18 mouse cellular contexts compared by ENCODE assay signal in genomic region chr11:100137693-100138092, GRCm38 (mm10). TPM values are rescaled to one million over a fixed set of nuclear protein-coding genes. Genes with fewer than 3 reads are reported as not detected.
DNase-seq lines count a peak whose midpoint lies in the region; ATAC-seq and TF ChIP-seq lines count a peak whose summit lies in the region.
"Had no signal": no experiment of that assay in that cellular context is flagged by ENCODE, and none has a peak within 500 bp of the region (broad histone marks: within the 10 kb centered on the region; RNA-seq: fewer than 3 reads in every experiment).

No protein-coding gene starts in this region.

- H3K36me3 ChIP-seq in forebrain, embryonic 10.5 days (replicated peaks): no peaks in the 10 kb centered on the region
- H3K36me3 ChIP-seq in forebrain, embryonic 12.5 days (replicated peaks): no peaks in the 10 kb centered on the region
- H3K36me3 ChIP-seq in small intestine, adult 2 months (ENCODE audit: control insufficient read depth, insufficient read depth, low read length): peaks cover 31% of the 10 kb centered on the region
- H3K36me3 ChIP-seq: midbrain, embryonic 12.5 days had no signal

- H3K4me3 ChIP-seq in forebrain, embryonic 10.5 days: no peak overlapping the region
- no peak overlapping the region for H3K4me3 ChIP-seq in forebrain, embryonic 12.5 days (replicated peaks)
- H3K4me3 ChIP-seq in small intestine, adult 2 months (ENCODE audit: low read depth, low read length): no peak overlapping the region
- H3K4me3 ChIP-seq: midbrain, embryonic 12.5 days had no signal

- peaks cover 44% of the 10 kb centered on the region for H3K4me1 ChIP-seq in forebrain, embryonic 10.5 days
- H3K4me1 ChIP-seq in forebrain, embryonic 12.5 days: peaks cover 24% of the 10 kb centered on the region
- peaks cover 36% of the 10 kb centered on the region for H3K4me1 ChIP-seq in small intestine, adult 2 months (ENCODE audit: control insufficient read depth, insufficient read depth, insufficient read length, low read length)

- no peaks in the 10 kb centered on the region; the same call in 1 of the 2 replicates for H3K27me3 ChIP-seq in forebrain, embryonic 10.5 days (ENCODE audit: poor library complexity, severe bottlenecking)
- H3K27me3 ChIP-seq in forebrain, embryonic 12.5 days: peaks cover 10% of the 10 kb centered on the region; the same call in 1 of the 2 replicates
- H3K27me3 ChIP-seq in small intestine, adult 2 months (ENCODE audit: control insufficient read depth, insufficient read depth, low read length): no peaks in the 10 kb centered on the region

- no peak overlapping the region for H3K4me2 ChIP-seq in forebrain, embryonic 12.5 days
- H3K4me2 ChIP-seq: midbrain, embryonic 12.5 days had no signal

- 50% methylated on average over 5 of the region's 5 CpGs for WGBS in forebrain, embryonic 10.5 days
- 39% methylated on average over 5 of the region's 5 CpGs for WGBS in forebrain, embryonic 12.5 days
- 14% methylated on average over 5 of the region's 5 CpGs for WGBS in small intestine, adult 2 months

- no peak overlapping the region for H3K9ac ChIP-seq in forebrain, embryonic 12.5 days
- H3K9ac ChIP-seq: liver, embryonic 14.5 days; midbrain, embryonic 12.5 days had no signal

- no peaks in the 10 kb centered on the region for H3K9me3 ChIP-seq in forebrain, embryonic 10.5 days
- H3K9me3 ChIP-seq in forebrain, embryonic 12.5 days: no peaks in the 10 kb centered on the region
- H3K9me3 ChIP-seq: midbrain, embryonic 12.5 days had no signal

- TF ChIP-seq POLR2A in brain, embryonic 14.5 days (IDR thresholded peaks at IDR 0.05; ENCODE audit: borderline replicate concordance, extremely low read depth, insufficient read depth, insufficient read length, poor library complexity, severe bottlenecking): no peak
- TF ChIP-seq POLR2A in small intestine, adult 2 months (IDR thresholded peaks at IDR 0.05; ENCODE audit: low read depth, low read length): 0 out of 2 replicates have a peak, but pooled peaks have one; percentile 15

- no peak for TF ChIP-seq CTCF in brain, embryonic 14.5 days (IDR thresholded peaks at IDR 0.05; ENCODE audit: borderline replicate concordance, extremely low read depth, insufficient read depth, insufficient read length)
- TF ChIP-seq CTCF in small intestine, adult 2 months (IDR thresholded peaks at IDR 0.05; ENCODE audit: extremely low read depth, insufficient read length, insufficient replicate concordance, low read depth, low read length): no peak

- no peak for DNase-seq in forebrain, embryonic 10.5 days (ENCODE audit: extremely low spot score, low spot score)
- peak; percentile 44 to 56 for DNase-seq in kidney, postnatal 4 days
- DNase-seq in kidney, postnatal 36 days: no peak
- peak; percentile 76 for DNase-seq in brain, embryonic 14.5 days (ENCODE audit: low read depth)
- DNase-seq in adrenal gland, postnatal 36 days: no peak
- no peak for DNase-seq in gastrocnemius, postnatal 10 days
- DNase-seq: cerebellum, postnatal 14 days; kidney, adult 2 months; layer of hippocampus, postnatal 36 days; thymus, postnatal 25 days had no signal

- H3K27ac ChIP-seq in forebrain, embryonic 10.5 days: peak overlapping the region; percentile 60
- no peak overlapping the region for H3K27ac ChIP-seq in forebrain, embryonic 12.5 days
- peak overlapping the region; percentile 77 for H3K27ac ChIP-seq in small intestine, adult 2 months (ENCODE audit: insufficient read depth, low read depth, low read length)
- H3K27ac ChIP-seq: liver, embryonic 14.5 days; midbrain, embryonic 12.5 days had no signal

- no peak for ATAC-seq in forebrain, embryonic 12.5 days (ENCODE audit: low FRiP score)

RNA-seq across cellular contexts. Expression of gene Krt15, which starts 2.0 kb away (rescaled TPM):
- polyA plus RNA-seq in forebrain, embryonic 10.5 days (2016; fragmentation: Nextera tagmentation; extraction: Ambion mirVana): 0.55 and 0.77 TPM in 2 replicates
- polyA plus RNA-seq in forebrain, embryonic 12.5 days (2016; fragmentation: Nextera tagmentation; extraction: Ambion mirVana): 2.4 and 6.0 TPM in 2 replicates
- 12.2 and 14.4 TPM in 2 replicates for polyA plus RNA-seq in brain, embryonic 14.5 days (2012; rRNA removed)
- polyA plus RNA-seq in small intestine, adult 2 months (2012; rRNA removed): 0.32 and 1.1 TPM in 2 replicates
- total RNA-seq in adrenal gland, postnatal 36 days (2021): not detected
- not detected for total RNA-seq in gastrocnemius, postnatal 10 days (2021)
- total RNA-seq: gastrocnemius, adult 8-10 months; heart, postnatal 25 days had no signal

RNA-seq across cellular contexts. Expression of gene Krt19, which starts 10.8 kb away (rescaled TPM):
- 5.3 and 5.4 TPM in 2 replicates for polyA plus RNA-seq in forebrain, embryonic 10.5 days (2016; fragmentation: Nextera tagmentation; extraction: Ambion mirVana)
- polyA plus RNA-seq in forebrain, embryonic 12.5 days (2016; fragmentation: Nextera tagmentation; extraction: Ambion mirVana): 2.0 and 2.7 TPM in 2 replicates
- 5.4 and 6.3 TPM in 2 replicates for polyA plus RNA-seq in brain, embryonic 14.5 days (2012; rRNA removed)
- polyA plus RNA-seq in small intestine, adult 2 months (2012; rRNA removed): 1,218 and 2,324 TPM in 2 replicates
- 1 to 10 TPM; 3.9 to 6.8 TPM for total RNA-seq in adrenal gland, postnatal 36 days (2021)
- total RNA-seq in gastrocnemius, postnatal 10 days (2021): 1 to 10 TPM in 1 of 2 experiments, under 1 TPM in 1; 0.45 to 1.4 TPM

RNA-seq across cellular contexts. Expression of gene Krt13, which starts 16.3 kb away (rescaled TPM):
- not detected in 2 replicates for polyA plus RNA-seq in forebrain, embryonic 10.5 days (2016; fragmentation: Nextera tagmentation; extraction: Ambion mirVana)
- polyA plus RNA-seq in forebrain, embryonic 12.5 days (2016; fragmentation: Nextera tagmentation; extraction: Ambion mirVana): not detected in 2 replicates
- not detected in 2 replicates for polyA plus RNA-seq in brain, embryonic 14.5 days (2012; rRNA removed)
- polyA plus RNA-seq in small intestine, adult 2 months (2012; rRNA removed): 1.0 TPM in 1 of 2 replicates, not detected in the other
- total RNA-seq in adrenal gland, postnatal 36 days (2021): not detected
- total RNA-seq in gastrocnemius, postnatal 10 days (2021): not detected
- total RNA-seq: gastrocnemius, adult 8-10 months; heart, postnatal 25 days; layer of hippocampus, postnatal 36 days had no signal
- polyA plus RNA-seq: kidney, adult 2 months; limb, embryonic 11.5 days; midbrain, embryonic 12.5 days had no signal

RNA-seq across cellular contexts. Expression of gene Krt36, which starts 32.3 kb away (rescaled TPM):
- not detected in 2 replicates for polyA plus RNA-seq in forebrain, embryonic 10.5 days (2016; fragmentation: Nextera tagmentation; extraction: Ambion mirVana)
- polyA plus RNA-seq in forebrain, embryonic 12.5 days (2016; fragmentation: Nextera tagmentation; extraction: Ambion mirVana): not detected in 2 replicates
- polyA plus RNA-seq in brain, embryonic 14.5 days (2012; rRNA removed): not detected in 2 replicates
- polyA plus RNA-seq in small intestine, adult 2 months (2012; rRNA removed): not detected in 2 replicates
- under 1 TPM; 0.16 to 0.36 TPM for total RNA-seq in adrenal gland, postnatal 36 days (2021)
- total RNA-seq in gastrocnemius, postnatal 10 days (2021): not detected
- total RNA-seq: gastrocnemius, adult 8-10 months; heart, postnatal 25 days; layer of hippocampus, postnatal 36 days; neutrophil, adult 5-6 weeks had no signal
- polyA plus RNA-seq: liver, embryonic 14.5 days; midbrain, embryonic 12.5 days had no signal

RNA-seq across cellular contexts. Expression of gene Krt35, which starts 41.7 kb away (rescaled TPM):
- polyA plus RNA-seq in forebrain, embryonic 10.5 days (2016; fragmentation: Nextera tagmentation; extraction: Ambion mirVana): not detected in 2 replicates
- polyA plus RNA-seq in forebrain, embryonic 12.5 days (2016; fragmentation: Nextera tagmentation; extraction: Ambion mirVana): not detected in 2 replicates
- not detected in 2 replicates for polyA plus RNA-seq in brain, embryonic 14.5 days (2012; rRNA removed)
- not detected in 2 replicates for polyA plus RNA-seq in small intestine, adult 2 months (2012; rRNA removed)
- not detected for total RNA-seq in adrenal gland, postnatal 36 days (2021)
- not detected for total RNA-seq in gastrocnemius, postnatal 10 days (2021)
- total RNA-seq: gastrocnemius, adult 8-10 months; heart, postnatal 25 days; layer of hippocampus, postnatal 36 days; neutrophil, adult 5-6 weeks had no signal
- polyA plus RNA-seq: kidney, adult 2 months; limb, embryonic 11.5 days; liver, embryonic 14.5 days; midbrain, embryonic 12.5 days had no signal

Comparison
In these comparisons a context has a peak if more than half of its experiments do, and no peak if none do; other contexts are left out.
1. DNase-seq: peak in kidney, postnatal 4 days (2 of 2) and brain, embryonic 14.5 days (single experiment); none in forebrain, embryonic 10.5 days (single experiment), kidney, postnatal 36 days (0 of 2), adrenal gland, postnatal 36 days (0 of 2) and gastrocnemius, postnatal 10 days (single experiment).
2. RNA of gene Krt19, which starts 10.8 kb away (polyA plus RNA-seq): 1,218 to 2,324 TPM in small intestine, adult 2 months; 5.4 to 6.3 TPM in brain, embryonic 14.5 days, 5.3 to 5.4 TPM in forebrain, embryonic 10.5 days and 2.0 to 2.7 TPM in forebrain, embryonic 12.5 days; every median in the first group is over 100 times any median in the second.